Comparison of ENCODE assay signal across 32 mouse cellular contexts in genomic region chr13:20007561-20007960, GRCm38 (mm10).
"Had no signal": no experiment of that assay in that cellular context is flagged by ENCODE, and none has a peak within 500 bp of the region (broad histone marks: within the 10 kb centered on the region; RNA-seq: fewer than 3 reads in every experiment).

No protein-coding gene starts in this region.

- H3K4me2 ChIP-seq: heart, embryonic 11.5 days; heart, embryonic 12.5 days; heart, embryonic 13.5 days; heart, embryonic 15.5 days; hindbrain, embryonic 12.5 days; hindbrain, embryonic 13.5 days; hindbrain, embryonic 14.5 days; hindbrain, embryonic 15.5 days; kidney, embryonic 15.5 days had no signal

- H3K27me3 ChIP-seq: heart, embryonic 12.5 days; heart, embryonic 13.5 days; heart, embryonic 15.5 days; hindbrain, embryonic 12.5 days; hindbrain, embryonic 13.5 days; hindbrain, embryonic 15.5 days; kidney, embryonic 15.5 days had no signal

- H3K9ac ChIP-seq: heart, embryonic 12.5 days; heart, embryonic 13.5 days; heart, embryonic 15.5 days; hindbrain, embryonic 12.5 days; hindbrain, embryonic 13.5 days; hindbrain, embryonic 14.5 days; hindbrain, embryonic 15.5 days; kidney, embryonic 15.5 days had no signal

- H3K4me3 ChIP-seq: heart, embryonic 10.5 days; heart, embryonic 12.5 days; heart, embryonic 13.5 days; heart, embryonic 15.5 days; hindbrain, embryonic 10.5 days; hindbrain, embryonic 12.5 days; hindbrain, embryonic 13.5 days; hindbrain, embryonic 15.5 days; kidney, embryonic 15.5 days; layer of hippocampus, adult 2 months; left cerebral cortex, adult 2 months had no signal

- DNase-seq: heart, postnatal 10 days; heart, postnatal 14 days; heart, postnatal 36 days; kidney, adult 11 months; kidney, adult 18-20 months; kidney, adult 2 months; kidney, adult 8-10 months; kidney, adult 9 months; kidney, postnatal 10 days; kidney, postnatal 14 days; kidney, postnatal 25 days; kidney, postnatal 36 days; kidney, postnatal 4 days; layer of hippocampus, adult 9-11 months; layer of hippocampus, postnatal 36 days had no signal

- H3K27ac ChIP-seq: heart, embryonic 10.5 days; heart, embryonic 13.5 days; heart, embryonic 15.5 days; hindbrain, embryonic 10.5 days; hindbrain, embryonic 12.5 days; hindbrain, embryonic 13.5 days; hindbrain, embryonic 14.5 days; hindbrain, embryonic 15.5 days; hindbrain, postnatal 0 days; kidney, embryonic 15.5 days; kidney, postnatal 0 days; layer of hippocampus, adult 2 months; left cerebral cortex, adult 2 months had no signal

- ATAC-seq: hindbrain, embryonic 16.5 days; hindbrain, postnatal 0 days; inflammation-experienced regulatory T-cells, adult 6 months had no signal

- H3K4me1 ChIP-seq: heart, embryonic 10.5 days; heart, embryonic 12.5 days; heart, embryonic 13.5 days; heart, embryonic 15.5 days; hindbrain, embryonic 10.5 days; hindbrain, embryonic 12.5 days; hindbrain, embryonic 13.5 days; hindbrain, embryonic 15.5 days; kidney, embryonic 15.5 days had no signal

- H3K36me3 ChIP-seq: heart, embryonic 10.5 days; heart, embryonic 12.5 days; heart, embryonic 13.5 days; heart, embryonic 15.5 days; hindbrain, embryonic 10.5 days; hindbrain, embryonic 12.5 days; hindbrain, embryonic 13.5 days; hindbrain, embryonic 15.5 days; kidney, embryonic 15.5 days had no signal

- H3K9me3 ChIP-seq: heart, embryonic 10.5 days; heart, embryonic 12.5 days; heart, embryonic 13.5 days; heart, embryonic 15.5 days; hindbrain, embryonic 10.5 days; hindbrain, embryonic 12.5 days; hindbrain, embryonic 13.5 days; hindbrain, embryonic 15.5 days; kidney, embryonic 15.5 days had no signal
